ENCODE assay signal across 8 mouse cellular contexts in genomic region chr9:40757685-40758270, GRCm38 (mm10). TPM values are rescaled to one million over a fixed set of nuclear protein-coding genes. Genes with fewer than 3 reads are reported as not detected.
DNase-seq lines count a peak whose midpoint lies in the region; ATAC-seq lines count a peak whose summit lies in the region.

No protein-coding gene starts in this region.

- WGBS in macrophage (ENCODE audit: missing documents): 3% methylated on average over 20 of the region's 22 CpGs

- no peaks in the 10 kb centered on the region for H3K36me3 ChIP-seq in macrophage (ENCODE audit: inconsistent target)

- DNase-seq in adrenal gland, adult (ENCODE audit: inconsistent age in 2 of 2, low spot score in 1 of 2): peak; percentile 74 to 86
- peak; percentile 64 for DNase-seq in gastrocnemius, postnatal 14 days
- DNase-seq in induced T-regulatory cell, adult 2 months (ENCODE audit: low read depth): peak; percentile 85
- DNase-seq in left cerebral cortex, adult 8-10 months (ENCODE audit: low spot score in 2 of 2): peak; percentile 67 to 90
- DNase-seq in retina, postnatal 7 days (ENCODE audit: low read depth, low spot score): peak; percentile 64
- DNase-seq in thymus, postnatal 4 days: peak; percentile 59

- H3K4me3 ChIP-seq in macrophage (ENCODE audit: inconsistent target): peak overlapping the region; percentile 12; the same call in 1 of the 2 replicates

- peak overlapping the region; percentile 47 for H3K27ac ChIP-seq in macrophage

- intact Hi-C loops in gastrocnemius, postnatal 14 days (cut with DNase I; ENCODE audit: low total_unique reads): loop anchor here (5.0 kb wide), 1 partner anchor 50 kb away; no protein-coding TSS in a partner anchor

- ATAC-seq in common myeloid progenitor, adult 5-6 weeks (replicated peaks; ENCODE audit: low read depth, poor library complexity, severe bottlenecking): peak; percentile 90

- H3K79me2 ChIP-seq in macrophage (ENCODE audit: inconsistent target): no peaks in the 10 kb centered on the region

RNA-seq across cellular contexts. Expression of gene Hspa8, which starts 43.0 kb away (rescaled TPM):
- 4,616 and 4,673 TPM in 2 replicates for total RNA-seq in common myeloid progenitor, adult 5-6 weeks (2017)
- total RNA-seq in gastrocnemius, postnatal 14 days (2021): 1,000 to 10,000 TPM in 1 of 2 experiments, 100 to 1,000 TPM in 1; 949 to 1,245 TPM
- 1,000 to 10,000 TPM; 1,516 to 1,907 (median 1,709) TPM for total RNA-seq in left cerebral cortex, adult 8-10 months (2022)
- 100 to 1,000 TPM; 183 to 800 (median 346) TPM for total RNA-seq in macrophage (2018; cell fraction: chromatin; rRNA removed)
- 1,000 to 10,000 TPM; 1,453 to 2,341 (median 1,907) TPM for total RNA-seq in macrophage (2018; cell fraction: cytosol; rRNA removed)
- total RNA-seq in macrophage (2018; cell fraction: nucleus; rRNA removed): 1,000 to 10,000 TPM in 10 of 26 experiments, 100 to 1,000 TPM in 16; 433 to 1,679 (median 948) TPM
- polyA plus RNA-seq in macrophage (2018): 1,550 to 2,580 TPM (median 2,450 TPM) in 3 replicates

Comparison
In these comparisons a context has a peak if more than half of its experiments do, and no peak if none do; other contexts are left out.
1. Peak in every context shown above with its lines: DNase-seq, ATAC-seq, H3K4me3 ChIP-seq and H3K27ac ChIP-seq.